Mouse (Mus musculus) liver, embryonic 14.5 days (tissue): ENCODE results near the gene Emcn.

Source experiments
- CTCF ChIP-seq: IDR thresholded peaks from 2 replicates; pipeline ENCODE4 v1.5.1; 2016; ENCODE audit warnings: antibody characterized with exemption, low read depth, control low read depth
- EP300 ChIP-seq: IDR thresholded peaks from 2 replicates; pipeline ENCODE4 v1.6.1; 2016; ENCODE audit warnings: antibody characterized with exemption, low read depth

GRCm38 (mm10) chr3:137429516-137429915 is 88.6 kb downstream of the Emcn start:
- TF ChIP-seq CTCF (no peak), EP300 (no peak)
